Mouse (Mus musculus) limb, embryonic 15.5 days (tissue): ENCODE measurements around the gene Ly6c2. TPM values are rescaled to one million over a fixed set of nuclear protein-coding genes. Genes with fewer than 3 reads are reported as not detected.
"Not testable (repeated sequence)": the region's sequence is repeated elsewhere in the genome, so short reads cannot be mapped to it uniquely, and the experiment has no call there.

Source experiments
- ATAC-seq: fragments of 200-750 bp; cut with Nextera tagmentation; 2 replicates; pipeline ENCODE4 v1.8.0; 2017; ENCODE audit warnings: low read depth, moderate TSS enrichment; ENCODE audit not compliant: insufficient number of reproducible peaks, low FRiP score, low TSS enrichment
- H3K27ac ChIP-seq: fragments of 300-500 bp; sonication (generic); 2 replicates; pipeline ENCODE4 v1.5.1; 2015; ENCODE audit warnings: moderate library complexity, mild to moderate bottlenecking, inconsistent platforms
- H3K27me3 ChIP-seq: fragments of 300-500 bp; sonication (generic); 2 replicates; pipeline ENCODE4 v1.6.1; 2015; ENCODE audit warnings: inconsistent platforms
- H3K36me3 ChIP-seq: fragments of 300-500 bp; sonication (generic); 2 replicates; pipeline ENCODE4 v1.6.1; 2015; ENCODE audit warnings: inconsistent platforms
- H3K4me1 ChIP-seq: fragments of 300-500 bp; sonication (generic); 2 replicates; pipeline ENCODE4 v1.6.1; 2015; ENCODE audit warnings: inconsistent platforms
- H3K4me2 ChIP-seq: fragments of 300-500 bp; sonication (generic); 2 replicates; pipeline ENCODE4 v1.6.1; 2015; ENCODE audit warnings: mild to moderate bottlenecking, inconsistent platforms
- H3K4me3 ChIP-seq: fragments of 300-500 bp; sonication (generic); 2 replicates; pipeline ENCODE4 v1.5.1; 2015; ENCODE audit warnings: mild to moderate bottlenecking, inconsistent platforms
- H3K9ac ChIP-seq: fragments of 300-500 bp; sonication (generic); 2 replicates; pipeline ENCODE4 v1.6.1; 2015; ENCODE audit warnings: inconsistent platforms
- H3K9me3 ChIP-seq: fragments of 300-500 bp; sonication (generic); 2 replicates; pipeline ENCODE4 v1.6.1; 2016; ENCODE audit warnings: inconsistent platforms
- WGBS: fragments of 180-500 bp; shearing (Covaris S2); methylation state at CpG from one replicate; pipeline ENCODE4 v1.1.7; 2015; 5-methylcytosine and 5-hydroxymethylcytosine counted together
- polyA plus RNA-seq: library from polyadenylated mRNA; unstranded; fragments of >200 nt; fragmentation: Nextera tagmentation; extraction: Ambion mirVana; gene quantifications from 2 replicates; pipeline ENCODE4 v1.2.1, GENCODE M21; 2015

Gene Ly6c2
- polyA plus RNA-seq, 1 experiment from 2014 or later: 1.1 TPM

GRCm38 (mm10) chr15:75116525-75116924 is 4.8 kb upstream of the Ly6c2 start:
- Histone ChIP-seq H3K9ac (no peak overlapping the region), H3K4me3 (no peak overlapping the region), H3K4me1 (no peaks in the 10 kb centered on the region), H3K27ac (no peak overlapping the region), H3K4me2 (no peak overlapping the region), H3K36me3 (no peaks in the 10 kb centered on the region), H3K27me3 (no peaks in the 10 kb centered on the region), H3K9me3 (no peaks in the 10 kb centered on the region)
- WGBS: 84% methylated on average over 2 of the region's 2 CpGs
- ATAC-seq: no peak

GRCm38 (mm10) chr15:75110424-75110823 is 1.3 kb downstream of the Ly6c2 start:
- whole genome bisulfite sequencing: 82% methylated on average over 2 of the region's 5 CpGs
- H3K4me3 ChIP-seq, ATAC-seq, H3K4me2 ChIP-seq, H3K4me1 ChIP-seq, H3K9ac ChIP-seq, H3K36me3 ChIP-seq, H3K27me3 ChIP-seq, H3K27ac ChIP-seq, H3K9me3 ChIP-seq: not testable (repeated sequence)

- no peaks in the 10 kb centered on the region for H3K9me3 ChIP-seq
- no peak for ATAC-seq
- no peak overlapping the region for H3K4me2 ChIP-seq
- no peak overlapping the region for H3K9ac ChIP-seq
- WGBS: 73% methylated on average over 10 of the region's 10 CpGs
- H3K4me3 ChIP-seq: no peak overlapping the region
- H3K4me1 ChIP-seq: no peaks in the 10 kb centered on the region
- H3K27ac ChIP-seq: no peak overlapping the region
- H3K27me3 ChIP-seq: no peaks in the 10 kb centered on the region
- H3K36me3 ChIP-seq: no peaks in the 10 kb centered on the region
Observed at GRCm38 (mm10) chr15:75099261-75099660, 12.5 kb downstream of the Ly6c2 start.

GRCm38 (mm10) chr15:75088041-75088440 is 23.7 kb downstream of the Ly6c2 start:
- not testable (repeated sequence) for H3K9me3 ChIP-seq, ATAC-seq, H3K27ac ChIP-seq, H3K36me3 ChIP-seq, H3K4me3 ChIP-seq, H3K4me2 ChIP-seq, H3K4me1 ChIP-seq, H3K9ac ChIP-seq, H3K27me3 ChIP-seq
- WGBS: 18% methylated on average over 2 of the region's 2 CpGs

- Histone ChIP-seq H3K27ac (no peak overlapping the region), H3K9me3 (no peaks in the 10 kb centered on the region), H3K4me3 (no peak overlapping the region), H3K27me3 (no peaks in the 10 kb centered on the region), H3K4me1 (no peaks in the 10 kb centered on the region), H3K9ac (no peak overlapping the region), H3K4me2 (no peak overlapping the region), H3K36me3 (no peaks in the 10 kb centered on the region)
- 76% methylated on average over 4 of the region's 4 CpGs for WGBS
- no peak for ATAC-seq
Observed at GRCm38 (mm10) chr15:75069965-75070364, 41.8 kb downstream of the Ly6c2 start.

GRCm38 (mm10) chr15:75062030-75062574 is 49.7 kb downstream of the Ly6c2 start:
- H3K4me2 ChIP-seq, ATAC-seq, H3K4me3 ChIP-seq, H3K27ac ChIP-seq, H3K27me3 ChIP-seq, H3K9me3 ChIP-seq, H3K4me1 ChIP-seq, H3K9ac ChIP-seq, H3K36me3 ChIP-seq: not testable (repeated sequence)
- WGBS: 34% methylated on average over 6 of the region's 6 CpGs

GRCm38 (mm10) chr15:75060505-75060904 is 51.3 kb downstream of the Ly6c2 start:
- H3K27ac ChIP-seq: no peak overlapping the region
- no peaks in the 10 kb centered on the region for H3K36me3 ChIP-seq
- H3K4me3 ChIP-seq: no peak overlapping the region
- no peaks in the 10 kb centered on the region for H3K27me3 ChIP-seq
- ATAC-seq: no peak
- no peak overlapping the region for H3K9ac ChIP-seq
- no peaks in the 10 kb centered on the region for H3K9me3 ChIP-seq
- H3K4me1 ChIP-seq: no peaks in the 10 kb centered on the region
- no peak overlapping the region for H3K4me2 ChIP-seq

Other genes with a start within 250 kb of the Ly6c2 start
- 0.10 and 0.70 TPM in 2 replicates for gene 2010109I03Rik, start 214.9 kb downstream of the Ly6c2 start, polyA plus RNA-seq
- 0.17 TPM in 1 of 2 replicates, not detected in the other for gene Ly6i, start 128.5 kb downstream of the Ly6c2 start, polyA plus RNA-seq
- gene Ly6a, start 113.9 kb downstream of the Ly6c2 start, polyA plus RNA-seq: 12.0 and 17.6 TPM in 2 replicates
- gene Ly6c1, start 63.1 kb downstream of the Ly6c2 start, polyA plus RNA-seq: 14.1 and 20.1 TPM in 2 replicates
- not detected in 2 replicates for gene Ly6g, start 43.3 kb upstream of the Ly6c2 start, polyA plus RNA-seq
- gene BC025446, start 104.4 kb upstream of the Ly6c2 start, polyA plus RNA-seq: not detected in 2 replicates
- gene Ly6f, start 156.5 kb upstream of the Ly6c2 start, polyA plus RNA-seq: not detected in 2 replicates